Mouse (Mus musculus) kidney, adult 2 months (tissue): ENCODE measurements around the gene Gm14124.
"Not testable (repeated sequence)": the region's sequence is repeated elsewhere in the genome, so short reads cannot be mapped to it uniquely, and the experiment has no call there.

Experiments
- CTCF ChIP-seq: fragments of 200-500 bp; conservative IDR thresholded peaks from 2 replicates; pipeline ENCODE4 v1.5.1; 2011; ENCODE audit warnings: low read depth, mild to moderate bottlenecking, control low read depth, low read length, moderate library complexity, mixed read lengths; ENCODE audit not compliant: insufficient read depth, insufficient read length
- POLR2A ChIP-seq: fragments of 200-500 bp; IDR thresholded peaks from one replicate; pipeline ENCODE4 v1.6.1; 2011; ENCODE audit warnings: low read depth, low read length, control low read depth

DNA sequence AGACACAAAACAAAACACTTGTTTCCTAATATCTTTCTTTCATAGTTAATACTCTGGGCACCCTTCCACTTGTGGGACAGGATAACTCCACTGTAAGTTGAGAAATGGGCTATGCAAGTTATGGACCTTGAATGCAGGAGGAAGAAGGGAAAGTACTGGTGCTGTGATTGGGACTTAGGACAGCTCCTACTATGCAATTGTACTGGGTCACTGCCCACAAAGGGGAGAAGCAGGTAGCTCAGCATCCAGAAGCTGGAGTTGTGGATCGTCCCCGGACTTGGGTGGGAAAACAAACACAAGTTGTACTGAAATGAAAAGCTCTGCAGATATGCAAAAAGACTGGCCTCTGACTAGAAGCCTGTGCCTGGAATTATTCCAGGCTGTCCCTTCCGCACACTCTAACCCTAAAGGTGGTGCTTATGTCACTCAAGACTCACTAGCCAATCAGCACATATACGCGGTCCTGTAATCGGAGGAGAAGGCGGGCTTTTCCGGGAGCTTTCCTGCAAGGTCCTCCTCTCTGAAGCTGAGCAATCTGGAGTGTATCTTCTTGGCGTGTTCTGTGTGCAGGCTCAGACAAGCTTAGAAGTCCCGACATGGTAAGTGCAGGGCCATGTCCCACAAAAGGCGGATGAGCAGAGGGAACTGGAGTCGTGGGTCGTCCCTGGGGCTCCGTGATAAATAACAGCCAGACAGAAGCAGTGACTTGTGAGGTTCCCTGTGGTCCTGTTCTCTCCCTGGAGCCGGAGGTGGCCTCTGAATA, 39.5 kb upstream of the Gm14124 start, which contains the start of gene Zfp937:
- not testable (repeated sequence) for TF ChIP-seq CTCF, POLR2A
